Mouse (Mus musculus) neutrophil, adult 5-6 weeks (primary cell): ENCODE data around the gene Zcwpw1. TPM values are rescaled to one million over a fixed set of nuclear protein-coding genes. Genes with fewer than 3 reads are reported as not detected.

Experiments
- total RNA-seq: library from RNA; stranded (forward); fragments of 200-1000 nt; gene quantifications from 2 replicates; pipeline ENCODE4 v1.2.3, GENCODE M21; 2017

The Zcwpw1 gene
- total RNA-seq, 1 experiment from 2014 or later = 29.4 TPM

Other genes starting within 250 kb of the Zcwpw1 start
- gene Actl6b, start 234.3 kb upstream of the Zcwpw1 start, total RNA-seq = 0.37 TPM in 1 of 2 replicates, not detected in the other
- gene Tfr2, start 218.0 kb upstream of the Zcwpw1 start, total RNA-seq = 0.61 TPM in 1 of 2 replicates, not detected in the other
- 3.5 and 4.2 TPM in 2 replicates for gene Mospd3, start 186.7 kb upstream of the Zcwpw1 start, total RNA-seq
- 0.25 and 0.58 TPM in 2 replicates for gene Pcolce, start 174.0 kb upstream of the Zcwpw1 start, total RNA-seq
- gene Fbxo24, start 158.8 kb upstream of the Zcwpw1 start, total RNA-seq = 0.61 and 0.70 TPM in 2 replicates
- 119 and 123 TPM in 2 replicates for gene Lrch4, start 158.7 kb upstream of the Zcwpw1 start, total RNA-seq
- gene Gm20605, start 158.6 kb upstream of the Zcwpw1 start, total RNA-seq = 41.0 and 44.6 TPM in 2 replicates
- 109 and 156 TPM in 2 replicates for gene Sap25, start 146.5 kb upstream of the Zcwpw1 start, total RNA-seq
- gene Irs3, start 142.1 kb upstream of the Zcwpw1 start, total RNA-seq = 0.47 and 0.61 TPM in 2 replicates
- gene Agfg2, start 103.1 kb upstream of the Zcwpw1 start, total RNA-seq = 4.9 and 5.5 TPM in 2 replicates
- gene Nyap1, start 46.2 kb upstream of the Zcwpw1 start, total RNA-seq = 0.12 TPM in 2 replicates
- gene Tsc22d4, start 42.1 kb upstream of the Zcwpw1 start, total RNA-seq = 170 TPM in 2 replicates
- gene Ppp1r35, start 8.9 kb upstream of the Zcwpw1 start, total RNA-seq = 9.7 and 12.8 TPM in 2 replicates
- gene Mepce, start 143 bp upstream of the Zcwpw1 start, total RNA-seq = 36.5 and 42.2 TPM in 2 replicates
- 321 and 361 TPM in 2 replicates for gene Pilra, start 48.5 kb downstream of the Zcwpw1 start, total RNA-seq
- gene Pilrb1, start 70.3 kb downstream of the Zcwpw1 start, total RNA-seq = 124 and 127 TPM in 2 replicates
- 139 and 177 TPM in 2 replicates for gene Pilrb2, start 84.0 kb downstream of the Zcwpw1 start, total RNA-seq
- not detected in 2 replicates for gene Cyp3a13, start 133.8 kb downstream of the Zcwpw1 start, total RNA-seq
- gene Gjc3, start 175.3 kb downstream of the Zcwpw1 start, total RNA-seq = not detected in 2 replicates
- gene Azgp1, start 193.7 kb downstream of the Zcwpw1 start, total RNA-seq = not detected in 2 replicates
- not detected in 2 replicates for gene Smok3a, start 233.5 kb downstream of the Zcwpw1 start, total RNA-seq
- not detected in 2 replicates for gene Smok3b, start 233.6 kb downstream of the Zcwpw1 start, total RNA-seq